Mouse (Mus musculus): ENCODE measurements around the gene Smad3. TPM values are rescaled to one million over a fixed set of nuclear protein-coding genes. Genes with fewer than 3 reads are reported as not detected.

Gene Smad3
- polyA plus RNA-seq, 1 experiment from 2014 or later = 11.9 TPM

DNA sequence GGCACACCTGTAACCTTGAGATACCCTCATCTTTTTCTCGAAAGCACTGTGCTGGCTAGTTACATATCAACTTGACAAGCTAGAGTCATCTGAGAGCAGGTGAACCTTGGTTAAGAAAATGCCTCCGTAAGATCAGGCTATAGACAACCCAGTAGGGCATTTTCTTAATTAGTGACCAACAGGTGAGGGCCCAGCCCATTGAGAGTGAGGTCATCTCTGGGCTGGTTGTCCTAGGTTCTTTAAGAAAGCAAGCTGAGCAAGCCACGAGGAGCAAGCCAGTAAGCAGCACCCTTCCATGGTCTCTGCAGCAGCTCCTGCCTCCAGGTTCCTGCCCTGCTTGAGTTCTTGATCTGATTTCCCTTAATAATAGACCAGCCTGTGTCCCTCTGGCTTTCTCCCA is 97.1 kb downstream of the Smad3 start:
- Histone ChIP-seq H3K27me3 (no peaks in the 10 kb centered on the region), H3K9ac (no peak overlapping the region), H3K4me2 (no peak overlapping the region), H3K36me3 (peaks cover 5% of the 10 kb centered on the region; the same call in 1 of the 2 replicates), H3K4me3 (no peak overlapping the region), H3K27ac (no peak overlapping the region), H3K9me3 (no peaks in the 10 kb centered on the region), H3K4me1 (replicated peaks) (peaks cover 32% of the 10 kb centered on the region)
- ATAC-seq (ENCODE audit: low FRiP score) = no peak
- 97% methylated on average over 3 of the region's 3 CpGs for WGBS

DNA sequence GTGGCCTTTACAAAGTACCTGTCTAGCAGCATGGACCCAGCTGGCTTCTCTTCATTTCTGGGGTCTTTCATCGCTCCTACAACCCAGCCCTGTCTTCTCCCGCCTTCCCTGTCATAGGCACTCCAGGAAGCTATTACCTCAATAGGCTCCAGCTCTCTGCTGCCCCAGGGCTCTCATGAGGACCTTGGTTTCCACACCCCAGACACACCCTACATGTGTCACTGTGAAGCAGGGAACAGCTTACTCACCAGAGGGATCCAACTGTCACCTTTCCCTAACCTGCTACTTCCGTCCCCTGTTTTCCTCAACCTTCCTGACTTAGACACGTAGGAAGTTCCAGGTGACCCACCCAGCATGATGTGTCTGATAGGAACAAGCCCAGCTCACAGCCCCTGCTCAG is 97.7 kb downstream of the Smad3 start:
- Histone ChIP-seq H3K4me2 (no peak overlapping the region), H3K4me3 (no peak overlapping the region), H3K9ac (no peak overlapping the region), H3K36me3 (peaks cover 5% of the 10 kb centered on the region; the same call in 1 of the 2 replicates), H3K4me1 (replicated peaks) (peaks cover 32% of the 10 kb centered on the region), H3K9me3 (no peaks in the 10 kb centered on the region), H3K27me3 (no peaks in the 10 kb centered on the region), H3K27ac (no peak overlapping the region)
- WGBS = 95% methylated on average over 4 of the region's 4 CpGs
- ATAC-seq (ENCODE audit: low FRiP score) = no peak

DNA sequence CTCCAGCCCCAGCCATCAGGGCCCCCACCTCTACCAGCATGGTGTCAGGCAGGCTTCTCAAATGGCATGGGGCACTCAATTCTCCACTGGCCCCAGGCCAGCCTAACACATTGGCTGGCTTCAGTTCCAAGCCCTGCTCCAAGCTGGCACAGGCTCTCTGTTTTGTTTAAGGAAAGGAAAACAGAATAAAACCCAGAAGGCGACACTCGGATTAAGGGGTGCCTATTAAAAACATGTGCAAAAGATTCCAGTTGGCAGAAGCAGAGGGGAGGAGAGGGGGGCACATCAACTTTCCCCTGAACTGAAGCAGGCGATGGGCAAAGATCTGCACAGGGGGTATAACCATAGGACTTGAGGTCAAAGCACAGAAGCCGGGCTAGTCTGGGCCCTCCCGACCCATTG is 98.8 kb downstream of the Smad3 start:
- Histone ChIP-seq H3K9ac (no peak overlapping the region), H3K4me1 (replicated peaks) (peaks cover 33% of the 10 kb centered on the region), H3K36me3 (peaks cover 5% of the 10 kb centered on the region; the same call in 1 of the 2 replicates), H3K4me2 (no peak overlapping the region), H3K4me3 (no peak overlapping the region), H3K27ac (peak overlapping the region; percentile 35), H3K27me3 (no peaks in the 10 kb centered on the region), H3K9me3 (no peaks in the 10 kb centered on the region)
- ATAC-seq (ENCODE audit: low FRiP score) = no peak
- 78% methylated on average over 5 of the region's 5 CpGs for WGBS

DNA sequence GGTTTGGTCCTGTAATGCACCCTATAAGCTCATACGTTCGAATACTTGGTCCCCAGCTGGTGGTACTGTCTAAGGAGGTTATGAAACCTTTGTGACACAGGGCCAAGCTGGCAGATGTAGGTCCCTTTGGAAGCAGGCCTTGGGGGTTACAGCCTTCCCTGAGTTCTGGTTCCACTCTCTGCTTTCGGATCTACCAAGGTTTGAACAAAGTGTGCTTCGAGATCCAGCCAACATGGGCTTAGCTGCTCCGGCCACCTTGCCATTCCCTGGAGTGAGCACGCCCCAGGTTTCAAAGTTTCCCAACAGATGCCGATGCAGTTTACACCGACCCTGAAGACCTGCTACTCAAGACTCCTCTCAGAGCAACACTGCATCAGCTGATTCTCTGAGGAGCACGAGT is 99.4 kb downstream of the Smad3 start:
- WGBS = 92% methylated on average over 9 of the region's 9 CpGs
- Histone ChIP-seq H3K9me3 (no peaks in the 10 kb centered on the region), H3K4me1 (replicated peaks) (peaks cover 38% of the 10 kb centered on the region), H3K27ac (no peak overlapping the region; the same call in 1 of the 2 replicates), H3K9ac (no peak overlapping the region), H3K4me2 (no peak overlapping the region), H3K27me3 (no peaks in the 10 kb centered on the region), H3K4me3 (no peak overlapping the region), H3K36me3 (peaks cover 5% of the 10 kb centered on the region; the same call in 1 of the 2 replicates)
- no peak for ATAC-seq (ENCODE audit: low FRiP score)

DNA sequence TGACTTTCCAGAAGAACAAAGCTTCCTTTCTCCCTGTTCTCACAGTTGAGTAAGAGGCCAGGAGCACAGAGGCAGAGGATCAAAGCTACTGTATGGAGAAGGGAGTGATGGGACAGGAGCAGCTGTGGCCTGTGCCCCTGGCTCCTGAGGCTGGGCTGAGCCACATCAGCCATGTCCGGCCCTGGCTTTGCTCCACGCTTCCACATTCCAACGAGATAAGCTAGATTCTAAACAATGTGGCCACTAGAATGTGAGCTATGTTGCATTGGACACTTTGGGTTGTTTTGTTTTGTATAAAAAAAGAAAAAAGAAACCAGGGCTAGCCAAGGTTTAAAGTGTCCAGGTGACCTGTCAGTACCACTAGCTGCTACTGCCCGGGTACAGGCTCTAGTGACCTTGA is 100.6 kb downstream of the Smad3 start:
- H3K4me2 ChIP-seq = no peak overlapping the region
- H3K4me1 ChIP-seq (replicated peaks) = peaks cover 51% of the 10 kb centered on the region
- H3K36me3 ChIP-seq = peaks cover 2% of the 10 kb centered on the region; the same call in 1 of the 2 replicates
- H3K4me3 ChIP-seq = no peak overlapping the region
- H3K9ac ChIP-seq = no peak overlapping the region
- ATAC-seq (ENCODE audit: low FRiP score) = no peak
- no peaks in the 10 kb centered on the region for H3K9me3 ChIP-seq
- H3K27ac ChIP-seq = no peak overlapping the region
- 86% methylated on average over 4 of the region's 4 CpGs for WGBS
- no peaks in the 10 kb centered on the region for H3K27me3 ChIP-seq

DNA sequence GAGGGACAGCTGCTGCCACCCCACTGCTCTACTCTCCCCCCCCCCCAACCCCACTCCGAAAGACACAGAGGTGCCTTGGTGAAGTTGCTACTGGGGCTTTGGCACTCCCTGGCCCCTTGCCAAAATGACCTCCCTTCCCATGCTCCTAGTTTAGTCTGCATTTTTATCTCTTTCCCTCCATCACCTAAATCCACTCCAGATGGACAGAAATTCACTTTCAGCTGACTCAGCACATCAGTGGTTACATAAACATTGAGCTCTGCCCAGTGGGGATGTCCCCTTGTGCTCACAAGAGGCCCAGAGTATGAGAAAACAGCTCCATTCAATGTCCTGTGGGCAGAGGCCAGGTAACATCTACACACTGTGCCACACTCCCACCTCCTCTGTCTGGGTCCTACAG is 102.7 kb downstream of the Smad3 start:
- no peak overlapping the region for H3K27ac ChIP-seq
- no peaks in the 10 kb centered on the region for H3K9me3 ChIP-seq
- H3K27me3 ChIP-seq = no peaks in the 10 kb centered on the region
- 0 out of 2 replicates have a peak, but pooled peaks cover 4% of the 10 kb centered on the region for H3K36me3 ChIP-seq
- no peak for ATAC-seq (ENCODE audit: low FRiP score)
- no peak overlapping the region for H3K4me3 ChIP-seq
- 0 out of 2 replicates have a peak overlapping the region, but pooled peaks have one; percentile 29 for H3K9ac ChIP-seq
- WGBS = 75% methylated on average over 1 of the region's 1 CpGs
- no peak overlapping the region for H3K4me2 ChIP-seq
- H3K4me1 ChIP-seq (replicated peaks) = peaks cover 71% of the 10 kb centered on the region

DNA sequence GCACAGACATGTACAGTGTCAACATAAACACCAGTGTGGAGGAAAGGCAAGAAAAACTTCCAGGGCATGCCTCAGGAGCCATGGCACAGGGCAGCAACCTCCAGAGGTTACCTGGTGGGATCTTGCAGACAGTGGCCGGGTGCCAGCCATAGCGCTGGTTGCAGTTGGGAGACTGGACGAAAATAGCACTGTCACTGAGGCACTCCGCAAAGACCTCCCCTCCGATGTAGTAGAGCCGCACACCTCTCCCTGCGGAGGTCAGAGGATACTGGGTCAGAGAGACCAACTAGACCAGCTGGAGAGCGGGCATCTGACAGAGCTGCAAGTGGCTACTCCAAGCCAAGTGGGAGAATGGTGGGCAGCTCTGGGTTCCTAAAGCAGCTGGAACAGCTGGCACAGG is 103.2 kb downstream of the Smad3 start:
- H3K4me2 ChIP-seq = no peak overlapping the region
- no peak overlapping the region for H3K4me3 ChIP-seq
- no peak for ATAC-seq (ENCODE audit: low FRiP score)
- no peaks in the 10 kb centered on the region for H3K9me3 ChIP-seq
- peaks cover 72% of the 10 kb centered on the region for H3K4me1 ChIP-seq (replicated peaks)
- 0 out of 2 replicates have a peak, but pooled peaks cover 4% of the 10 kb centered on the region for H3K36me3 ChIP-seq
- 91% methylated on average over 8 of the region's 8 CpGs for WGBS
- H3K27me3 ChIP-seq = no peaks in the 10 kb centered on the region
- no peak overlapping the region for H3K27ac ChIP-seq
- H3K9ac ChIP-seq = no peak overlapping the region

DNA sequence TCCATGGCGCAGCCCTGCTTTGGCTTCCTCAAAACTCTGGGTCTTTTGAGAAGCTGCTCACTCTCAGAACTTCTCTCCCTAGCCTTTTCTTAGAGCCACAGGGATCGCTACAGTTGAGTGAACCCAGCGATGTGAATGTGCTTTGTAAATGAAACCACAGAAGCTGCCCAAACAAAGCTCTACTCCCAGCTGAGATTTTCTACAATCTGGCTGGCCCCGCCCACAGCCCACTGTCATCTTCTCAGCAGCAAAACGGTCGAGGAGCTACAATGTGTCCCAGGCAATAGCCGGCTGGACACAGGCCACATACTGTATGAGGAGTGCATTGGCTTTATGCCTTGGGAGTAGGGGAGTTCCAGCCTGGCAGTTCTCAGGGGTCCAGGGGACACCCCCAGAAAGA is 104.1 kb downstream of the Smad3 start:
- Histone ChIP-seq H3K27me3 (no peaks in the 10 kb centered on the region), H3K36me3 (0 out of 2 replicates have a peak, but pooled peaks cover 4% of the 10 kb centered on the region), H3K4me2 (no peak overlapping the region), H3K9ac (no peak overlapping the region), H3K9me3 (no peaks in the 10 kb centered on the region), H3K27ac (peak overlapping the region; percentile 75), H3K4me1 (replicated peaks) (peaks cover 64% of the 10 kb centered on the region), H3K4me3 (no peak overlapping the region)
- WGBS = 17% methylated on average over 7 of the region's 7 CpGs
- no peak for ATAC-seq (ENCODE audit: low FRiP score)

DNA sequence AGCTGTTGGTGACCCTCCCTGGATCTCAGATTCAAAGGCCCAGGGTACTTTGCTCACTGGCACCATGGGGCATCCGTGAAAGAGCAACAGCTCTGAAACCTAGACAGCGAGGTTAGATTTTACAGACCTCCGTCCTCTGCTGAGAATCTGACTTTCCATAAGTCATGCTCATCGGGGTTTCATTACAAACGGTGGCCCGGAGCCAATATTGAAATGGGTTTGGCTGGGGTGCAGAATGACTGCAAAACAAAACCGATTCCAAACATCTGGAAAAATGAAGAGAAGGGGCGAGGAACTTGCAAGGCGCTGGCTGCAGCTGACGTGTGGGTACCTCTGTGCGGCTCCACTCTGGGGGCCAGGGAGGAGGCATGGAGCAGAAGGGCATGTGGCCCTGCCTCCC is 106.2 kb downstream of the Smad3 start:
- ATAC-seq (ENCODE audit: low FRiP score) = no peak
- H3K27ac ChIP-seq = peak overlapping the region; percentile 69

DNA sequence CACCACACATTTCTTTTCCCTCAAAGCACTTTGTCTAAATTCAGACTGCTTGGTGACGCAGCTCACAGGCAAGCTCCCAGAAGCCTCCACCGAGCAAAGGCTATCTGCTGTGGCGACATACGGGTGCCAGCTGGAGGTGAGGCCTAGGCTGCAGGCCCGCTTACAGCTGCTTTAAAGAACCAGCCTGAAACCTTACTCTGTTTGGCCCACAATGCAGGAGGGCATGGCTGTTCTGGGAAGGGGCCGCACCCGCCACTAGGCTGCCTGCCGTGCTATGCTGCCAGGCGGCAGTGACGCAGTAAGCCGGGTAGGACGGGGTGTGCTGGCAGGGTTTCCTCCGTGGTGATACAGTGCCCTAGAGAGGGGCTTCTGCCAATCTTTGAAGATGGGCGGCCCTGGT is 106.9 kb downstream of the Smad3 start:
- ATAC-seq (ENCODE audit: low FRiP score) = no peak
- no peaks in the 10 kb centered on the region for H3K27me3 ChIP-seq
- H3K27ac ChIP-seq = peak overlapping the region; percentile 69
- H3K9ac ChIP-seq = no peak overlapping the region
- 82% methylated on average over 14 of the region's 14 CpGs for WGBS
- H3K36me3 ChIP-seq = peaks cover 15% of the 10 kb centered on the region
- H3K4me2 ChIP-seq = no peak overlapping the region
- H3K4me3 ChIP-seq = no peak overlapping the region
- no peaks in the 10 kb centered on the region for H3K9me3 ChIP-seq
- H3K4me1 ChIP-seq (replicated peaks) = peaks cover 57% of the 10 kb centered on the region

More for the DNA sequence above, 106.2 kb downstream of the Smad3 start:
- Histone ChIP-seq H3K4me3 (no peak overlapping the region), H3K4me2 (no peak overlapping the region), H3K9ac (no peak overlapping the region), H3K27me3 (no peaks in the 10 kb centered on the region), H3K4me1 (replicated peaks) (peaks cover 59% of the 10 kb centered on the region), H3K36me3 (peaks cover 12% of the 10 kb centered on the region), H3K9me3 (no peaks in the 10 kb centered on the region)
- WGBS = 72% methylated on average over 11 of the region's 11 CpGs

DNA sequence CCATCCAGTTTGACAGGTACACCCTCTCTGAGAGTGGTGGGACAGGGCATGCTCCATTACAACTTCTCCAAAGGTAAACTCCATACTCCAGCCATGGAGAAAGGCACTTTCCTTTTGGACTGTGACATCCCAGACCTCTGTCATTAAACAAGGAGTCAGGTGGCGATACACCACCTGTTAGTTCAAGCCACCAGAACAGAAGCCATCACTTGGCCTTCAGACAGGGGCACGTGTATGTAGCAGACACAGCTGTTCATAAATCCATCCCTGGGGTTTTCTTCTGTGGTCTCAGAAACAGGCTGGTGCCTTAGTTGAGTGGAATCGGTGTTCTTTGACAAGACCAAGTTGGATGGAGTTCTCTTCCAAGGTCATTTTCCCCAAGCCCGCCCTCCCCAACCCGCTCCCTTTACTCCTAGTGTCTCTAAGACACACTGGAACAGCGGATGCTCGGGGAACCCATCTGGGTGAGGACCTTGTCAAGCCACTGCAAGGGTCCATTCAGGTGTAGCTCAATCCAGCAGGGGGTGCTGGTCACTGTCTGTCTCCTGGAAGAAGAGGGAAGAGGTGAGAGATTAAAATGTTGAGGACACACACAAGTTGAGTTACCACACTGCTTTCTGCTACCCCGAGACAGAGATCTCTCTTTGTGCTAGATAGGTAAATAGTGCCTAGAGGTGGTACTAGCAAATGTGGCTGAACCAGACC is 107.8 kb downstream of the Smad3 start:
- WGBS = 86% methylated on average over 8 of the region's 8 CpGs
- ATAC-seq (ENCODE audit: low FRiP score) = no peak

DNA sequence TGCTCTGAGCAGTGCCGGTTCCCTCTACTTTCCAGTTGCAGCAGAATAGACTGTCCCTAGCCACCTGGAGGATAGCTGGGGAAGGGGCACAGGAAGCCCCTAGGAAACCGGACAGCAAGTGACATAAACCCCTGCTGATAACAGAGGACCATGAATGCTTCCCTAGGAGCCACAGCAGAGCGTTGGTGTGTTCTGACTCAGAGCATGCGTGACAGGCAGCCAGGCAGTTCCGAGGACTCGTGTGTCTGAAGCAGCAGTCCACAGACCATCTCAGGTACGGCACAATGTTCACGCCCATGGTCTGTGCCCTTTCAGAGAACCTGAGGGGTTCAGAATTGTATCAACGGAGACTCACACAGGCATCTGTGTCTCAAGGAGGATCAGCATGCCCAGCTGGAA is 109.3 kb downstream of the Smad3 start:
- H3K27me3 ChIP-seq = no peaks in the 10 kb centered on the region
- no peaks in the 10 kb centered on the region for H3K9me3 ChIP-seq
- no peak overlapping the region for H3K9ac ChIP-seq
- no peak overlapping the region for H3K4me2 ChIP-seq
- no peak for ATAC-seq (ENCODE audit: low FRiP score)
- peak overlapping the region; percentile 3; the same call in 1 of the 2 replicates for H3K27ac ChIP-seq
- H3K4me1 ChIP-seq (replicated peaks) = peaks cover 34% of the 10 kb centered on the region
- H3K36me3 ChIP-seq = peaks cover 29% of the 10 kb centered on the region
- no peak overlapping the region for H3K4me3 ChIP-seq
- 91% methylated on average over 9 of the region's 9 CpGs for WGBS

More for the DNA sequence above, 107.8 kb downstream of the Smad3 start:
- H3K4me1 ChIP-seq (replicated peaks) = peaks cover 49% of the 10 kb centered on the region
- H3K36me3 ChIP-seq = peaks cover 20% of the 10 kb centered on the region
- H3K9ac ChIP-seq = no peak overlapping the region
- H3K27ac ChIP-seq = no peak overlapping the region
- H3K9me3 ChIP-seq = no peaks in the 10 kb centered on the region
- no peak overlapping the region for H3K4me3 ChIP-seq
- no peak overlapping the region for H3K4me2 ChIP-seq
- no peaks in the 10 kb centered on the region for H3K27me3 ChIP-seq

Measured in hindbrain, embryonic 13.5 days (tissue).